Mouse (Mus musculus) hindbrain, embryonic 14.5 days (tissue): ENCODE measurements at regions not wholly inside any gene's neighbourhood (a gene's known extent, or its start where the extent isn't known, plus 50 kb on each side); places are given as distances from the start of the nearest gene placed in this dataset.

Experiments
- ATAC-seq: fragments of 200-750 bp; cut with Nextera tagmentation; 2 replicates; pipeline ENCODE4 v1.8.0; 2017; ENCODE audit warnings: moderate number of reproducible peaks, mild to moderate bottlenecking, moderate TSS enrichment, moderate library complexity; ENCODE audit not compliant: low FRiP score
- DNase-seq: peaks from one replicate; pipeline ENCODE4 v3.0.0-alpha.2; 2015; ENCODE audit warnings: low spot score
- H3K27ac ChIP-seq: fragments of 300-500 bp; sonication (generic); 2 replicates; pipeline ENCODE4 v1.5.1; 2014; ENCODE audit warnings: mild to moderate bottlenecking, moderate library complexity
- H3K27me3 ChIP-seq: fragments of 300-500 bp; sonication (generic); 2 replicates; pipeline ENCODE4 v1.6.1; 2014; ENCODE audit warnings: mild to moderate bottlenecking, low read length, mixed read lengths; ENCODE audit not compliant: control insufficient read depth, insufficient read depth
- H3K36me3 ChIP-seq: fragments of 300-500 bp; sonication (generic); replicated peaks from 2 replicates; pipeline ENCODE4 v1.6.1; 2014; ENCODE audit not compliant: control insufficient read depth, insufficient read depth
- H3K4me1 ChIP-seq: fragments of 300-500 bp; sonication (generic); replicated peaks from 2 replicates; pipeline ENCODE4 v1.6.1; 2014; ENCODE audit warnings: antibody characterized with exemption, low read length, mixed read lengths; ENCODE audit not compliant: control insufficient read depth, insufficient read depth
- H3K4me2 ChIP-seq: fragments of 300-500 bp; sonication (generic); replicated peaks from 2 replicates; pipeline ENCODE4 v1.6.1; 2014; ENCODE audit warnings: mild to moderate bottlenecking, moderate library complexity
- H3K4me3 ChIP-seq: fragments of 300-500 bp; sonication (generic); replicated peaks from 2 replicates; pipeline ENCODE4 v1.5.1; 2014; ENCODE audit warnings: mild to moderate bottlenecking, low read length
- H3K9ac ChIP-seq: fragments of 300-500 bp; sonication (generic); 2 replicates; pipeline ENCODE4 v1.6.1; 2014
- H3K9me3 ChIP-seq: fragments of 300-500 bp; sonication (generic); 2 replicates; pipeline ENCODE4 v1.6.1; 2016; ENCODE audit warnings: low read length; ENCODE audit not compliant: control insufficient read depth
- WGBS: fragments of 180-500 bp; shearing (Covaris S2); extraction: QIAGEN DNeasy Blood & Tissue Kit; methylation state at CpG from one replicate; pipeline ENCODE4 v1.1.7; 2014; 5-methylcytosine and 5-hydroxymethylcytosine counted together

GRCm38 (mm10) chr11:19073265-19073664, 54.5 kb upstream of the Meis1 start:
- H3K4me1 ChIP-seq: no peaks in the 10 kb centered on the region
- no peak for ATAC-seq
- 39% methylated on average over 5 of the region's 5 CpGs for WGBS
- H3K4me2 ChIP-seq: no peak overlapping the region
- H3K27me3 ChIP-seq: no peaks in the 10 kb centered on the region
- H3K9me3 ChIP-seq: no peaks in the 10 kb centered on the region
- DNase-seq: no peak
- H3K9ac ChIP-seq: no peak overlapping the region
- H3K4me3 ChIP-seq: no peak overlapping the region
- H3K36me3 ChIP-seq: no peaks in the 10 kb centered on the region
- H3K27ac ChIP-seq: no peak overlapping the region; the same call in 1 of the 2 replicates

DNA sequence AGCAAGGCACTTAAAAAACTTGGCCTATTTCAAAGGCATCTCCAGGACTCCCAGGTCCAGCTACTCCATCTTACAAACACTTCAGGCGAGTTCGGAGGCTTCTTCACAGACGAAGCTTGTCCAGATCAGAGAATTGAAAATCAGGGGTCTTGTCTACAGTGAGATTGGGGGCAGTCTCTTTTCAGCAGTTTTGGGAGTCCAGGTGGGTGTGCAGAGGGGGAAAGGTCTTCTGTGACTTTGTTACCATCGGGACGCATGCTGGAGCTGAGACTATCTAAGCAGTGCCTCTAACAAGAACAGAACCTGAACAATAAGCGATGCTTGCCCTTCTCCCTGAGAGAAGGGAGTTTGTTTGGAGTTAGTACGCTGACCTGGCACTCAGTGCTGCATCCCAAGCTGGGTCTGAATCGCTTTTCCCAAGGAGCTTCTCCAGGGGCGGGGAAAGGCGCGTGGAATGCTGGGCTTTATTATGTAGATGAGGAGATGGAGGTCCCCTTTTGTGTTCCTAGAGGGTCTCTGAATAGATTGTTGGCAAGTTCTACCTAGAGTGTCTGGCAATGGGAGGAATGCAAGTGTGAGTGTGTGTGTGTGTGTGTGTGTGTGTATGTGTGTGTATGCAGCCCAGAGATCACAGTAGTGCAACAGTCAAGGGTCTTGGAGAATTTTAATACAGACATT, 55.2 kb upstream of the Meis1 start:
- Histone ChIP-seq H3K27me3 (no peaks in the 10 kb centered on the region), H3K9me3 (no peaks in the 10 kb centered on the region), H3K27ac (peak overlapping the region; percentile 51), H3K9ac (no peak overlapping the region), H3K4me2 (no peak overlapping the region; the same call in 1 of the 2 replicates), H3K4me1 (no peaks in the 10 kb centered on the region), H3K36me3 (no peaks in the 10 kb centered on the region), H3K4me3 (no peak overlapping the region)
- DNase-seq (peak; percentile 51), ATAC-seq (peak; percentile 83; the same call in 1 of the 2 replicates)
- 19% methylated on average over 11 of the region's 11 CpGs for WGBS

DNA sequence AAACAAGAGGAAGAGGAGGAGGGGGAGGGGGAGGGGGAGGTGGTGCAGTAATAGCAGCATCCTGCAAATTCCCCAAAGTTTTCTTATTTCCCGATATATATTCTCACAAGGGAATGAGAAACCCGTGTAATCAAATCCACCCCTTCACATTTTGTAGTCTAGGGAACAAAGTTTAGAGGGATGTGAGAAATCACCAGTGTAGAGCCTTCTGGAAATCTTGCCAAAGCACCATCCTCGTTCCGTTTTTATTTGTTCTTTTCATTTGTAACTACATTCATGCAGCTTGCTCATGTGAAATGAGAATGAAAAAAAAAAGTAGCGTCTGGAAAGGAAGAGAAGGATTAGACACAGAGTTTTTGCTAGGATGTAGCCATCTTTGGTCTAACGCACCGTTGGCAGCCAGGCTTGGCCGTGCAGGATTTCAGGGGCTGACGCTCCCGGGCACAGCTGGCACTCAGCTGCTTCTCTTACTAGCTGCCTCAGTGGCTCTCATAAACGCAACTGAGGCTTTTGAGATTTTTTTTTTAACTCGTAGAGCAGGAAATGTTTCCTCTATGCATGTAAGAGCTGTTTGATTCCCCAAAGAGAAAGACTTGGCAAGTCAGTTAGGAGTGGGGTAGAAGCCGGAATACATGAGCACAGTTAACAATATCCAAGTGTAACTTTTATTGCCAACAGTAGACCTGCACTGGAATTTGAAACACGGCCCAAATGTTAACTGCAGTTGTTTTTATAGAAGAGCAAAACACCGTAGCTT, 72.5 kb upstream of the Meis1 start:
- H3K36me3 ChIP-seq: no peaks in the 10 kb centered on the region
- no peak overlapping the region for H3K27ac ChIP-seq
- no peak overlapping the region for H3K9ac ChIP-seq
- no peak overlapping the region for H3K4me2 ChIP-seq
- no peak for ATAC-seq
- no peaks in the 10 kb centered on the region for H3K9me3 ChIP-seq
- no peak for DNase-seq
- H3K4me1 ChIP-seq: no peaks in the 10 kb centered on the region
- H3K27me3 ChIP-seq: no peaks in the 10 kb centered on the region
- 79% methylated on average over 15 of the region's 15 CpGs for WGBS
- H3K4me3 ChIP-seq: no peak overlapping the region

DNA sequence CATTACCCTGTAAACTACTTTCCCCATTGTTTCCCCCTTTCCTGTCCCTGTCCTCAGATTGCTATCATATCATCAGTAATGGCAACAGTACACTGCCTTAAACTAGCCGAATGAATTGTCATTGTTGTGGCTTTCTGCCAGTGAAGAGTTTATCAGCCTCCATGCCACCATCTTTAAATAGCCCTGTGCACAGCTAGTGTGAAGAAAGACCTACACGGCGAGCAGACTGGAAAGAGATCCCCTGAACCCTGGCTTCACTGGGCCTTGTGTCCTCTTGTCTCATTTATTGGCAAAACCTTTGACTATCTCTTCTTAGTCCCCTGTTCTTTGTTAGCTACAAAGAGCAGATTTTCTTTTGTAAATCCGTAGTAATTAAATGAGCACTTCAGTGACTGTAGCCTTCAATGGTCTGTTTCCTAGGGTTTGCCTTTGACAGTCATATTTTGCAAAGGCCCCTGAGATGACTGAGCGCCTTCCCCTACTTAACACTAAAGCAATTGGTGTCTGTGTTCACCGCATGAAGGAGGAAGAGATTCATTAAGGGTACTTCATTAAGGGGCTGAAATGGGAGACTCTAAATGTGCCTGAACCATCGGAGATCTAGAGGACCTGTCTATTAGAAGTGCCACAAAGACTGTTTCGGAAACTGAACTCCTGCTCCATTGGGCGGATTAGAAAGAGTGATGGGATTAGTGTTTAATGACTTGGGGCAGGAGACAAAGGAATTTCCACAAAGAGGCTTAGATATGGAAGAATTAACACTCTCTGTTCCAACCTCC, 74.4 kb upstream of the Meis1 start:
- no peaks in the 10 kb centered on the region for H3K27me3 ChIP-seq
- H3K27ac ChIP-seq: no peak overlapping the region
- no peaks in the 10 kb centered on the region for H3K4me1 ChIP-seq
- 50% methylated on average over 9 of the region's 9 CpGs for WGBS
- no peak overlapping the region for H3K4me2 ChIP-seq
- ATAC-seq (no peak), DNase-seq (no peak)
- H3K9ac ChIP-seq: no peak overlapping the region
- no peak overlapping the region for H3K4me3 ChIP-seq
- H3K36me3 ChIP-seq: no peaks in the 10 kb centered on the region
- no peaks in the 10 kb centered on the region for H3K9me3 ChIP-seq

DNA sequence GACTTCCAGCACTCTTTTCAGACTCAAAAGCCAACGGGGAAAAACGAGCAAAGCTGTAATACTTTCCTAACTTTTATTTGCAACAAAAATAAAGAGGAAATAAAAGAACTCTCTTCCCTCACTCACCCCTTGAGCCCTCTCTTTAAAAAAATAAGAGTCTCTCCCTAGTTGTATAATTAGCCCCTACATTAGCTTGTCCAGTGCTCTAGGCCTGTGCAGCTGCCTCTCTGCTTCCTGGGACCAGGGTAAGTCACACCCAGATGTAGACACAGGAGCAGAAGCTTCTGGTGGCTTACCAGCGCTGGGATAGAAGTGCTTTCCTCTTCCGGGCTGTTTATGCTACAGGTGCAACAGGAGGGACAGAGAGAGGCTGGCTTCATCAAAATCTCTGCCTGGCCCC, 75.0 kb upstream of the Meis1 start:
- Histone ChIP-seq H3K4me1 (no peaks in the 10 kb centered on the region), H3K4me3 (no peak overlapping the region), H3K9me3 (no peaks in the 10 kb centered on the region), H3K9ac (no peak overlapping the region), H3K27me3 (no peaks in the 10 kb centered on the region), H3K27ac (no peak overlapping the region), H3K36me3 (no peaks in the 10 kb centered on the region), H3K4me2 (no peak overlapping the region)
- ATAC-seq (no peak), DNase-seq (no peak)
- 57% methylated on average over 4 of the region's 4 CpGs for WGBS

GRCm38 (mm10) chr11:19094183-19094582, 75.4 kb upstream of the Meis1 start:
- ATAC-seq: no peak

DNA sequence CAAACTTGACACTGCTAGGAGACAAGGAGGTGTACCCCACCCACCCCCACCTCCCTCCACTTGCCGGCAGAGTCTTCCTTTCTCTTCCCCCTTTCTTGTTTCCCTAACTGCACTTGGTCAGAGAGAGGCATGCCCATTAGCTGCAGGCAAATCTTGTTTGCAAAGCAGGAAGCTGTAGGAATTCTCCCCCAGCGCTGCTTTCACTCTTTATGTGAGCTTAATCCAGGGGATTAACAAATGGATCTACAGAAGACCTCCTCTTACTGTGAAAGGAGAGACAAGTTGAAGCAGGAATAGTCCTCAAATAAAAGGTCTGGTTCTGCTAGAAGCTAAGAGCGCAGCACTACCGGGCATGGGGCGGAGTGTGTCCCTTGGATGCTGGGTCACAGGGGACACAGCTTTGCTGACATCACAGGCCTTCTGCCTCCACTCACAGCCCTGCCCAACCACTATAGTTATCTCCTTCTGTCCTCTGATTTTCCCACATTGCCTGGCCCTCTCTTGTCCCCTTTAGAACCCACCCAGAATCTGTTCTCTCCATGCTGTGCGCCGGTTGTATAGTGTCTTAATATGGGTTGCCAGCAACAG, 84.3 kb upstream of the Meis1 start:
- Histone ChIP-seq H3K4me3 (no peak overlapping the region), H3K4me2 (no peak overlapping the region), H3K27ac (no peak overlapping the region), H3K36me3 (no peaks in the 10 kb centered on the region), H3K9ac (no peak overlapping the region), H3K27me3 (no peaks in the 10 kb centered on the region), H3K9me3 (no peaks in the 10 kb centered on the region), H3K4me1 (no peaks in the 10 kb centered on the region)
- no peak for DNase-seq
- ATAC-seq: no peak
- WGBS: 45% methylated on average over 7 of the region's 7 CpGs

More at GRCm38 (mm10) chr11:19094183-19094582, 75.4 kb upstream of the Meis1 start:
- Histone ChIP-seq H3K36me3 (no peaks in the 10 kb centered on the region), H3K9me3 (no peaks in the 10 kb centered on the region), H3K27ac (no peak overlapping the region), H3K4me2 (no peak overlapping the region), H3K9ac (no peak overlapping the region), H3K4me1 (no peaks in the 10 kb centered on the region), H3K4me3 (no peak overlapping the region), H3K27me3 (no peaks in the 10 kb centered on the region)
- no peak for DNase-seq
- WGBS: 86% methylated on average over 14 of the region's 14 CpGs

- no peak overlapping the region for H3K27ac ChIP-seq
- no peaks in the 10 kb centered on the region for H3K4me1 ChIP-seq
- no peaks in the 10 kb centered on the region for H3K27me3 ChIP-seq
- no peaks in the 10 kb centered on the region for H3K36me3 ChIP-seq
- H3K9me3 ChIP-seq: no peaks in the 10 kb centered on the region
- H3K9ac ChIP-seq: no peak overlapping the region
- 54% methylated on average over 6 of the region's 6 CpGs for WGBS
- ATAC-seq: no peak
- DNase-seq: no peak
- no peak overlapping the region for H3K4me2 ChIP-seq
- no peak overlapping the region for H3K4me3 ChIP-seq
Observed at GRCm38 (mm10) chr11:19107180-19107579, 88.4 kb upstream of the Meis1 start.

DNA sequence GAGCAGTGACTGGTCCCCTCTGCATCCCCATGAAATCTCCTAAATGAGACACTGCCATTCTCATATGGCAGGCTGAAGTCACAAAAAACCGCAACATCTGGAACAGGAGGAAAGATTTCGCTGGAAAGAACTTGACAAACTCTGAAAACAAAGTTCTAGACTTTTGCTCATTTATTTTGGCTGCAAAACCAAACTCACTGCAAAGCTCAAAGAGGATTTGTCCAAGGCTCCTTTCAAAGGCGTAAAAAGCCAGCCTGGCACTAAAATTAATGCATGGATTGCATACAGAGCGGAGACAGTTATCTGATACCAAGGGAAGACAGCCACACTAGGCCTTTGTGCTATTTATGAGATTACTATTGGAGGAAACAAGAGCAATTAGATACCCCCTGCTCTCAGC, 90.3 kb upstream of the Meis1 start:
- H3K9me3 ChIP-seq: no peaks in the 10 kb centered on the region
- no peak for DNase-seq
- WGBS: 62% methylated on average over 4 of the region's 4 CpGs
- no peaks in the 10 kb centered on the region for H3K36me3 ChIP-seq
- no peak overlapping the region for H3K4me3 ChIP-seq
- H3K27me3 ChIP-seq: no peaks in the 10 kb centered on the region
- no peaks in the 10 kb centered on the region for H3K4me1 ChIP-seq
- no peak overlapping the region for H3K4me2 ChIP-seq
- H3K9ac ChIP-seq: no peak overlapping the region
- no peak for ATAC-seq
- H3K27ac ChIP-seq: no peak overlapping the region
